Mouse (Mus musculus) megakaryocyte progenitor cell, adult 5-6 weeks (primary cell): ENCODE data around the gene Gja4. TPM values are rescaled to one million over a fixed set of nuclear protein-coding genes. Genes with fewer than 3 reads are reported as not detected.

Source experiments
- ATAC-seq: replicated peaks from 2 replicates; pipeline ENCODE4 v1.8.0; 2016; ENCODE audit warnings: mild to moderate bottlenecking, moderate TSS enrichment, inconsistent platforms; ENCODE audit not compliant: poor library complexity
- total RNA-seq, 2 experiments: library from RNA; stranded (forward) in 1 of 2; stranded (reverse) in 1 of 2; fragments of 157-497, 149-512 nt in 1 of 2; fragments of 200-1000 nt in 1 of 2; gene quantifications; 2 replicates each; pipeline versions ENCODE4 v1.2.3 to v1.2.4; 2015 to 2017

Gja4 gene
- total RNA-seq, 2 experiments from 2014 or later: not detected

DNA sequence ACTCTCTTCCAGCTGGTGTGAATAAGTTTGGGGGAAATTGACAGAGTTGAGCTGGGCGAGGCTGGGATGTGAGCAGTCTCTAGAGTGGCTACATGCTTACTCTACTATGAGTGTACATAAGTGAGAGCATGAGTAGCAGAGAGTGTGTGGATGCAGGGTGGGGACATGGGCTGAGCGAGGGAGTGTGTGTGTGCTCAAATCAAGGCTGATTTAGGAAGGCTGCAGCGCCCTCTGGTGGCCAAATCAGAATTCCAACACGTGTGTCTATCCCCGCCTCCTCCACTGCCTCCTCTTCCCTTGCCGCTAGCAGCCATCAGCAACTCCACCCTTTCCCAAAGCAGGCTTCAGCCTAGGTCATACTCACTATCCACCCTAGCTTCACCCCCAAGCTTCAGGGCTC is 10.9 kb upstream of the Gja4 start:
- peak; percentile 82 for ATAC-seq

DNA sequence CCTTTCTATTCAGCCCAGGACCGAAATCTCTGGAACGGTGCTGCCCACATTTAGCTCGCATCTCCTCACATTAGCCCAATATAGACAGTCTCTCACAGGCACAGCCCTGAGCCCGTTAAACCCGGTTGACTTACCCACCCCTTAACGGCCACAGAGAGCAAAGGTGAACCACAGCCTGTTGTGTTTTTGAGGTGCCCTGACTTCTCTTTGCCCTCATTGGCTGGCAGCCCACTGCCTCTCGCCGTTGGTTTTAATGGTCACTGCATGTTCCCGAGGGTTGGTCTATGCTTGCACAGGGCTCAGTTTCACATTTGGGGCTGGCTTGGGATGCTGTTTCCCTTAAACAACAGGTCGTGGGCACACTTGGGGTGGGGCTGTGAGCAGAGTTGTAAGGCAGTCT is 10.5 kb upstream of the Gja4 start:
- ATAC-seq: no peak

DNA sequence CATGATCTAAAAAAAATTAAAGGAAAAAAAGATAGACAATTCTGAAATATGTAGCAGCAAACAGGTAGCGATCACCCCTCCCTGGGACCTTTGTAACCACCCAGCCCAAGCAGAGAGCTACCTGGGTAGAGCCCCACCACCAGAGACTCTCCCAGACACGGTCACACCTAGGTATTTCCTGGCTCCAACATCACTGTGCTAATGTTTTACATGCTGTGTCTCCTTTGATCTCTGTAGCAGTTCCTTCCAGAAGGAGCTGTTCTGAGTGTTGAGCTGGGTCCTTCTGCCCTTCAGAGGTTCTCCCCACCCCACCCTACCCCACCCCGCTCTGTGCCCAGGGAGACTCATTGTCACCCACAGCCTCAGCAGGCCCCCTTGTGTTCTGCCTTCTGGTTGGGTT is 9.8 kb upstream of the Gja4 start:
- ATAC-seq: no peak

DNA sequence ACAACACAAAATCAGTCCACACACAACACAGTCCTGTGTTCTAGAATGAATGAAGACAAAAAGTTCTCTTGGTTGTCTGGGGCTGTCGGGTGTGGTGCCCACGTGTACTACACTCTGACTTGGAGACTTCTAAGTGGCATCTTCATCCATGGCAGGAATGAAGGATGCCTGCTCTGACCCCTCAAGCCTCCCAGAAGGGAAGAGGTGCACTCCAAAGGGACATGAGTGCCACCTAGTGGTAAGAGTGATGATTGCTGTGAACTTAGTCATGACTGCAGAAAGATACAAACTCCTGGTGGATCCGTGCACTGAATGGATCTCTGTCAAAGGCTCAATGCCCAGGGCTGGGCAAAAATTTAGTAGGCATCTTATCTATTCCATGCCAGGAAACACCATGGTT is 5.8 kb upstream of the Gja4 start:
- ATAC-seq: peak; percentile 92

DNA sequence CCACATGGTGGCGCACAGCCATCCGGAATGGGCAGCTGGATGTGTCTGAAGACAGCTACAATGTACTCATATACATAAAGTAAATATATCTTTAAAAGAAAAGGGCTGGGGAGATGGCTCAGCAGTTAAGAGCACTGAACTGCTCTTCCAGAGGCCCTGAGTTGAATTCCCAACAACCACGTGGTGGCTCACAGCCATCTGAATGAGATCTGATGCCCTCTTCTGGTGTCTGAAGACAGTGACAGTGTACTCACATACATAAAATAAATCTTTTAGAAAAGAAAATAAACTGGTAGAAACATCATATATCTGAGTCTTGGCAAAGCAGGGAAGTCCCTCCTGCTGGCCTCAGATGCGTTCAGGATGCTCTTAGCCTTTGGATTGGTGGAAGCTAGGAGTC is 3.3 kb upstream of the Gja4 start:
- no peak for ATAC-seq

DNA sequence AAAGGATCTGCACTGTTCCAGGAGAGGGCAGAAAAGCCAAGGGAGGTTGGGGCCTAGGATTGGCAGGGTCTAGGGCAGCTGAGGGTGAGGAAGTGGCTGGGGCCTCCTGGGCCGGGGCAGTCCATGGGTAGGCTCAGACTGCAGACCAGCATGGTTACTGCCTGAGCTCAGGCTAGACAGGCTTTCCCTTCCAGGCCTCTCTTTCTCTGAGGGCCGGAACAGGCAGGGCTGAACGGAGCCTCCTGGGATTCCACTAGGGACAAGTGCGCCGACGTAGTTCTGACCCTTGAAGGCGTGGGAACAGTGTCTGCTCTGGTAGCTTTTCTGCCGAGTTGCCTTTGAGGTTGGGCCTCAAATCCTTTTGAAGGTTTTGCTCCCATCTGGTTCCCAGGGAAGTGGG is 1.9 kb upstream of the Gja4 start:
- ATAC-seq: no peak

DNA sequence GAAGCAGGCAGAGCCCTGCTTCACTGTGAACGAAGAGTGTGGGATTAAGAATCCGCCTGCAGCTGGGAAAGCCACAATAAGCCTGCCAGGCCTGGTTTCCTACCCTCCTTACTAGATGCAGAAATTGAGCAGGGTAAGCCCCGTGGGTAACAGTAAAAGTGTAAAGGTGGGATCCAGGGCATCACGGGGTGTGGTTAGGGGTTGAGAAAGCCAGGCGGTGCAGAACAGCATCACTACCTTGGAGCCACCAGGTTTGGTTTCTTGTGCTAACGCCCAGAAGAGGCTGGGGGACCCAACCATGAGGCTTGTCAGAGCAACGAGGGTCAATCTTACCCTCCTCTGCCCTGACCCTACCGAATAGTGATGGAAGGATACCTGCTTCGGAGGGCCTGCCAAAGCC is 746 bp upstream of the Gja4 start:
- ATAC-seq: no peak

DNA sequence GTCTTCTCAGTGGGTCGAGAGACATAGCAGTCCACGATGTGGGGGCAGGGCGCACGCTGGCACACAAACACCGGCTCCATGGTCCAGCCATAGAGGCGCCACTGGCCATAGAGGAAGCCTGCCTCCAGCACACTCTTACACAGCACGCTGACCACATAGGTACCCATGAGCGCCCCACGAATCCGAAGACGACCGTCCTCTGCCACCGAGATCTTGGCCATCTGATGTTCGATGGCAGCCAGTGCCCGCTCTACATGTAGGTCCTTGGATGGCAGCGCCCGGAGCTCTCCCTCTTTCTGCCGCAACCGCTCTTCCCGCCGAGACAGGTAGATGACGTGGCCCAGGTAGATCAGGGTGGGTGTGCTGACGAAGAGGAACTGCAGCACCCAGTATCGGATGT is 1.5 kb downstream of the Gja4 start:
- no peak for ATAC-seq

DNA sequence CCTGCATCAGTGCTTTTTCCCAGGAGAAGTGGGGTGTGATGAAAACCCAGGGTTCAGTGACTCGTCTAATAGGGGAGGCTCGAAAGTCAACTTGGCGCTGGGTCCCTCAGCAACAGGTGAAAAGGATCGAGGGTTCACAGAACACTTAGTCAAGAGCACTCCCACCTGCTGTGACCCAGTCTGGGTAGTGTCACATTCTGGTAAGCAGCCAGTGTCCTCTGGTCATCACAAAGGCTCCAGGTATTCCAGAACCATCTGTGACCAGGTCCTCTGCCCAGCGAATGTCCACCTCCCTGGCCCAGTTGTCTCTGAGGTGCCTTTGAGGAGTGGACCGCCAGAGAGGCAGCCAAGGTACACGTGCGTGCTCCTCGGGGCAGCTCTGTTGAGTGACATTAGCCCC is 2.3 kb downstream of the Gja4 start:
- ATAC-seq: no peak

DNA sequence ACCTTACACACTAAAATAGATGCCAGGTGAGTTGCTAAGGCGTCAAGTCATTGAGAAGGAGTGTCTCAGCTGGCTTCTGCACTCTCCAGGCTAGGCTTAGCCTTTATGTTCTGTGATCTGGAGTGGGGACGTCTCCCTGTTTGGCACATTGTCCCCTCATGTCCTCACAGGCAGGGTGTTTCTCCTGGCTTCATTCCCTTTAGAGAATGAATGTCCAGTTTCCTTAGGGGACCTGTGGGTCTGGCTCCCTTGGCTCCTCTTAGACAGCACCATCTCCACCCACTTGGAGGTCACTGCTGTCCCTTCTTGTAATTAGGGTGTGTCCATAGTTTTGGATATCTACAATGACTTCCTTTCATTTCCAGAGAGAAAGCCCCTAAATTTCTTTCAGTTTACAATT is 6.9 kb downstream of the Gja4 start:
- no peak for ATAC-seq

DNA sequence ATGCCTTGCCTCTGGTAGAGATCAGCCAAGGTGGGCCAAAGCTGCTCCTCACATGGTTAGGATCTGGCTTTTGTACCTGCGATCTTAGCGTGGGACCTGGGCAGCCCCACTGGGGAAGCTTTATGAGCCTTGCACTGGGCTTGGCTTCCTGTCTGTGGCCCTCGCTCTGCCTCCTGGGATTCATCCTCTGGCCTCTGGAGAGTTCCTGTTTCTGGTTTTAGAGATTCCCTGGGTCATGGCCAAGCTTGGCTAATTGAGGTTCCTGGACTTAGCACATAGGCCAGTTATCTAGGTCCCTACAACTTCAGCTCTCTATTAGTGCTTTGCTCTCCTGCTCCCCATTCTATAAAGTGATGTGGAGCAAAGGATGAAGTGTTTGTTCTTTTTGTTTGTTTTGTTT is 10.0 kb downstream of the Gja4 start:
- ATAC-seq: no peak

DNA sequence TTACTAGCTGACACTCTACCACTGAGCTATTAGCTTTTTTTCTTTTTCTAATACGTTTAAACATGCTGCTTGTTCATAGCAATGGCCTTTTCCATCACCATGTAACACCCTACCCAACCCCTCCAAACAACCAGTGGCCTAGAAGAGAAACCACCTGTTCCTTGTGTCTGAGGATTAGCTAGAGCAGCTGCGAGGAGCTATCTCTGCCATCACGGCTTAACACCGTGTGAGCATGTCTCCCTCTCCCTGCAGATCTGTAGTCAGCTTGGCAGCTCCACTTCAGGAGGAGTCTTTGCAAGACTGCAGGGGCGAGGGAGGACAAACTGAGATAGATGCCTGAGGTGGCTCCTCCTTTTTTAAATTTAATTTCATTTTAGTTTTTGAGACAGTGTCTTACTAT is 13.3 kb downstream of the Gja4 start:
- no peak for ATAC-seq

DNA sequence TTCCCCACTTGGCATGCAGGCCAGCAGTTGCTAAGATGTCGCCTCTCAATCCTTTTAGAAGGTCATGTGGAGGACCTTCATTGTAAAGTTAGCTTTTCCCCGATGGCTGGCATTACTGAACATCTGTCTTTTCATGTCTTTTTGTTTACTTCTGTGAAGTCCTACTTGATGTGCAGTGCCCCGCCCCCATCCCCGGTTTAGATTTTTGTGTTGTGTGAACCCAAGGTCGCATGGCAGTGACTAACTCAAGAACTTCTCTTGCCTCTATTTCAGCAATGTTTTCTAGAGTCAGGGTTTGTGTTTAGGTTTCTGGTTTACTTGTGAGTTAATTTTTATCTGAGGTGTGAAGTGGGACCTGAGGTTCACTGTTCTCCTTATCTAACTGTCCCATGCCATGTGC is 21.2 kb downstream of the Gja4 start:
- no peak for ATAC-seq

DNA sequence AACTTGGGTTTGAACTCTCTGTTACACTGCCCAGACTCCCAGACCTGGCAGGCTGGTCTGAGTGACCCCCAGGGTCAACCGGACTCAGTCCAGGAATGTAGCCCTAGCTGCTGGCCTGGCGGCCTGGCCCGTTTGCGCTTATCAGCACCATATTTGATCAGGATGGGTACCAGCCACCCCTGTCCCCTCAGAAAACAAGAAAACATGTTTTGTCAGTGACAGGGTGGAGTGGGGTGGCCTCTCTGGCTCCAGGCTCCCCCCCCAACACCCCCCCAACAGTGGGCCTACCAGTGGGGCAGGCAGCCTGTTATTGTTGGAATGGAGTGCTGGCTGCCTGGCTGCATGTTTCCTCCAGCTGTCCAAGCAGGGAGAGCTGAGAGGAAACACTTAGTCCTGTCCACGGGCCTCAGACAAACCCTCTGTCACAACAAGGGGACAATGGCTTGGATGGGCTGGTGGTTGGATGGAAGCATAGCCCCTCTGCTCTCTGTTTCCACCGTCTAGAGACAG is 24.7 kb downstream of the Gja4 start:
- ATAC-seq: no peak

DNA sequence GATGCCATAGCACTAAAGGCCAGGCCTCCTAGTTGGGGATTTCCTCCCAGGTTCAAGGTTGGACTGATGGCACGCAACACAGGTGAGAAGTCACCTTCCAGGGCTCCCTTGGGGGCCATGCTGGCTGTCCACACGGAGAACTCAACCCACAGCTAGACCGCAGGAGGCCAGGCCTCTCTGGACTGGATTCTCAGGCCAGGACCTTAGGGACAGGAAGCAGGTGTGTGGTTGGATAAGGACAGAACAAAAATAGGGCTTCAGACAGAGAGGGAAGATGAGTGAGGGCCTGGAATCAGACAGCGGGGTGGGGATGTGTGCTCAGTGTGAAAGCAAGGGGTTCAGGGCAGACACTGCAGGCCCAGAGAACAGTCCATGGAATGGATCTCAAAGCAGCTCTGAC is 26.9 kb downstream of the Gja4 start:
- ATAC-seq: no peak

DNA sequence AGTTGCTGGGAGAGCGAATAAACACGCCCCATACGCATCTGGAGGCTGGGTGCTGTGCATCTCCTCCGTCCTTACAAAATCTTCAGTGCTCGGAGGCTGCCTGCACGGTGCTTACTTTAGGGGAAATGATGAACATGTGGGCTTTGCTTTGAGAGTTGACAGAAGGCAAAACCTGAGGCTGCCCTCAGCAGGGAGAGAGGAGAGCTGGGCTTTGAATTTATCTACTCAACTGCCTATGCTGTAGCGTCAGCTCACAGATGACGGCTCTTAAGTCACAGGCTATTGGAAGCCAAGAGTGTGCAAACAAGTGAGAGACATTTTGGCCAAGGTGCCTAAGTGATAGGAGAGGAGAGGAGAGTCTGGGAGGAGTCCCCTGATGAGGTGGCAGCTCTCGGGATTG is 34.6 kb downstream of the Gja4 start:
- ATAC-seq: no peak

DNA sequence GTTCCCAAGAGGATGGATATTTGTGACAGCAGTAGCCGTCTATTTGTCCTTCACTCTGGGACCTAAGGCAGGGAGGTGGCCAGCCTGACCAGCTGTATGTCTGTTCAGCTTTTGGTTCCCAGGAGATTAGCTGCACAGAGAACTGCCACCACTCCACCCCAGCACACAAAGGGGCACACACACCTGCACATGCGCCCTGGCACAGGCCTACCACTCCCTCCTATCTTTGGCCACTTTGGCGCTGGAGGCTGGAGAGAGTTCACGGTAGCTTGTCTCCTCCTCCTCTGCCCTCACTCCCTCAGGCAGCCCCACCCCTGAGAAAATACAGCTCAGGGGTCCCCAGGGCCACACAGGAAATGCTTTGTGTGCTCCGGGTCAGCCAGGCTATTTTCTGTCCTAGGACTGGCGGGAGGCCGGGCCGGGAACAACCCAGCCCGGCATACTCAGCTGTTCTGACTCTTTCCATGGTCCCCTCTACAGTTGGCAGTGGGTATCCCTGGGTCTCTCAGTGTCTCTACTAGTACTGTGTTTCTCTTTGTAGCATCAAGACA is 35.3 kb downstream of the Gja4 start:
- no peak for ATAC-seq

DNA sequence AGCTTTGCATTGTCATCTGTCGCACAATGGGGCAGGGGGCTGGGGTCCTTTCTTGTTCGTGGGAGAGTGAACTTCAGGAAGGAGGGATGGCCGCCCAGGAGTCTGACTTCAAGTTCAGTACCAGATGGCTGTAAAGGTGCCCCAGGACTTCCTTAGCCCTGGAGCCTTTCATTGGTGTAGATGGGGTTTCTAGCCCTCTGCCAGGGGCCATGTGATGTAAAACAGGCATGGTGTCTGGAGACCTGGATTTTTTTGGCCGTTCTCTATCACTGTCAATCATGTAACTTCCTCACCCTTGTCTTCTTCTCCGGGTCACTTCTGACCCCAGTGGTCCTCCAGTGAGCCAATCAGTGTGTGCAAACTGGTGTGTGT is 49.7 kb downstream of the Gja4 start:
- ATAC-seq: no peak

DNA sequence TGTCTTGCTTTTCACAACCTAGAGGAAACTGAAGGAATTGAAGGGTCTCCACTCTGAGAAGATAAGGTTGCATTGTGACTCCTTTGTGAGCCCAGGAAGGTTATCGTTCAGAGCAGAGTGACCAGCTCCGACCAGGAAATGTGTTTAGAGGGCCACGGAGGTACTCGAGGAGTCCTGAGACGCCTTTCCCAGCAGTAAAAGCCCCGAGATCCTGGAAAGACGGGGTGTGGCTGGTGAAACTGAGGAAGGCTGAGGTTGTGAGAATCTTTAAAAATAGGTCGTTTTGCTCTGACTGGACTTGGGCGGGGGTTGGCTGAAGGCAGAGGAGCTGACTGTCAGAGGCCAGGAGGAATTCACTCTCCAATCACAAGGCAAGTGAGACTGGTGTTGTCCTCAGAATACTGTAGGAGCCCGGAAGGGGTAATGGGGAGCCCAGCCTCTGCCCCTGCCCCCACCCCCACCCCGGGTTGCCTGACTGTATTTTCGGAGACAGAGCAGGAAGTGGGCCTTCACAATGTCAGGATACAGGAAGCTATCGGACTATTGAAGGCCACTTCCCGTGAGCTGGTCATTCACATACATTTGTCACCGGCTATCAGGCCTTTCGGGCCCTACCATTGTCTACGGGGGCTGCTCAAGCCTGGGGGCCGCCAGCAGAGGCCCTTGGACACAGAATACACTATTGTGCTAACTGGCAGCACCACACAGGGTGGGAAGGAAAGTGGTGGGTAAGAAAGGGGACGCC is 50.2 kb downstream of the Gja4 start:
- no peak for ATAC-seq

DNA sequence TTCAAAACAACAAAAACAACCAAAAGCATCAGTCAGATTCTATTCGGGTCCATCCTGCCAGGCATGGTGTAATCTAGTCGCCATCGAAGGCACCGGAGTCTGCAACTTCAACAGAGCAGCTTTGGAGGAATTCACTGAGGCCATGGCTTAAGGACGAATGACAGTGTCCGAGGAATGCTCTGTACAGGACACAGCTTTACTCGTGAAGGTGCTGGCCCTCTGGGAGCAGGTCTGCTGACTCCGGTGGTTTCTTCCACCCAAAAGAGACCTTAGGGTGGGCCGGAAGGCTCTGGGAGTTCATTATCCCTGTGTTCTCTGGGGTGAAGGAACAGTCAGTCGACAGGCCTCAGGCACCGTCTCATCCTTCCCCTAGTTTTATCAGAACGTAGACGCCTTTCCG is 52.2 kb downstream of the Gja4 start:
- ATAC-seq: no peak
